Mouse (Mus musculus) hindbrain, embryonic 16.5 days (tissue): ENCODE results near the gene Lrp8. TPM values are rescaled to one million over a fixed set of nuclear protein-coding genes. Genes with fewer than 3 reads are reported as not detected.

Experiments used
- ATAC-seq: fragments of 200-750 bp; cut with Nextera tagmentation; 2 replicates; pipeline ENCODE4 v1.8.0; 2017; ENCODE audit warnings: moderate TSS enrichment, moderate library complexity
- H3K27ac ChIP-seq: fragments of 300-500 bp; sonication (generic); 2 replicates; pipeline ENCODE4 v1.5.1; 2014; ENCODE audit warnings: low read depth, mild to moderate bottlenecking, control low read depth, low read length, moderate library complexity
- H3K27me3 ChIP-seq: fragments of 300-500 bp; sonication (generic); replicated peaks from 2 replicates; pipeline ENCODE4 v1.6.1; 2014; ENCODE audit warnings: low read length; ENCODE audit not compliant: control insufficient read depth, insufficient read depth
- H3K36me3 ChIP-seq: fragments of 300-500 bp; sonication (generic); 2 replicates; pipeline ENCODE4 v1.6.1; 2014; ENCODE audit warnings: mild to moderate bottlenecking, low read length, moderate library complexity, mixed read lengths; ENCODE audit not compliant: control insufficient read depth, insufficient read depth
- H3K4me1 ChIP-seq: fragments of 300-500 bp; sonication (generic); 2 replicates; pipeline ENCODE4 v1.6.1; 2014; ENCODE audit warnings: low read depth, low read length; ENCODE audit not compliant: control insufficient read depth, insufficient read depth
- H3K4me2 ChIP-seq: fragments of 300-500 bp; sonication (generic); 2 replicates; pipeline ENCODE4 v1.6.1; 2014; ENCODE audit warnings: mild to moderate bottlenecking, low read length, control low read depth, moderate library complexity
- H3K4me3 ChIP-seq: fragments of 300-500 bp; sonication (generic); 2 replicates; pipeline ENCODE4 v1.5.1; 2014; ENCODE audit warnings: mild to moderate bottlenecking, low read length, control low read depth, moderate library complexity
- H3K9ac ChIP-seq: fragments of 300-500 bp; sonication (generic); 2 replicates; pipeline ENCODE4 v1.6.1; 2014; ENCODE audit warnings: low read depth, mild to moderate bottlenecking, control low read depth, low read length, moderate library complexity
- H3K9me3 ChIP-seq: fragments of 300-500 bp; sonication (generic); 2 replicates; pipeline ENCODE4 v1.6.1; 2014; ENCODE audit warnings: mild to moderate bottlenecking, low read length, moderate library complexity; ENCODE audit not compliant: control insufficient read depth
- WGBS: fragments of 180-500 bp; shearing (Covaris S2); extraction: QIAGEN DNeasy Blood & Tissue Kit; methylation state at CpG from one replicate; pipeline ENCODE4 v1.1.7; 2014; 5-methylcytosine and 5-hydroxymethylcytosine counted together
- polyA plus RNA-seq: library from polyadenylated mRNA; unstranded; fragments of >200 nt; fragmentation: Nextera tagmentation; extraction: Ambion mirVana; gene quantifications from 2 replicates; pipeline ENCODE4 v1.2.1, GENCODE M21; 2015

Lrp8 gene
- polyA plus RNA-seq, 1 experiment from 2014 or later, result 23.8 TPM

- Histone ChIP-seq H3K4me2 (no peak overlapping the region), H3K36me3 (no peaks in the 10 kb centered on the region), H3K9me3 (no peaks in the 10 kb centered on the region), H3K27ac (no peak overlapping the region), H3K4me3 (no peak overlapping the region), H3K9ac (no peak overlapping the region), H3K27me3 (no peaks in the 10 kb centered on the region), H3K4me1 (peaks cover 7% of the 10 kb centered on the region; the same call in 1 of the 2 replicates)
- 84% methylated on average over 2 of the region's 2 CpGs for WGBS
- no peak for ATAC-seq
These were observed 118.3 kb downstream of the Lrp8 start for GRCm38 (mm10) chr4:107920336-107920735.

GRCm38 (mm10) chr4:107921152-107921695 lies 119.2 kb downstream of the Lrp8 start:
- Histone ChIP-seq H3K4me2 (no peak overlapping the region), H3K4me1 (peaks cover 7% of the 10 kb centered on the region; the same call in 1 of the 2 replicates), H3K36me3 (no peaks in the 10 kb centered on the region), H3K27ac (no peak overlapping the region), H3K4me3 (no peak overlapping the region), H3K27me3 (no peaks in the 10 kb centered on the region), H3K9me3 (no peaks in the 10 kb centered on the region), H3K9ac (no peak overlapping the region)
- 75% methylated on average over 8 of the region's 8 CpGs for WGBS
- no peak for ATAC-seq

- no peak overlapping the region for H3K9ac ChIP-seq
- ATAC-seq, result no peak
These were observed 119.9 kb downstream of the Lrp8 start for GRCm38 (mm10) chr4:107921952-107922351.

GRCm38 (mm10) chr4:107923145-107923802 lies 121.2 kb downstream of the Lrp8 start, which contains the start of gene Cpt2:
Gene Cpt2 (minus strand): TSS chr4:107923610.
- peak; percentile 91 for ATAC-seq
- no peaks in the 10 kb centered on the region for H3K9me3 ChIP-seq
- under 1% methylated on average over 35 of the region's 38 CpGs for WGBS

More at GRCm38 (mm10) chr4:107921952-107922351, 119.9 kb downstream of the Lrp8 start:
- Histone ChIP-seq H3K4me2 (peak overlapping the region; percentile 2), H3K27me3 (no peaks in the 10 kb centered on the region), H3K4me3 (no peak overlapping the region), H3K4me1 (peaks cover 7% of the 10 kb centered on the region; the same call in 1 of the 2 replicates), H3K36me3 (no peaks in the 10 kb centered on the region), H3K27ac (no peak overlapping the region), H3K9me3 (no peaks in the 10 kb centered on the region)
- WGBS, result 58% methylated on average over 4 of the region's 4 CpGs

GRCm38 (mm10) chr4:107923803-107924194 lies 121.7 kb downstream of the Lrp8 start:
- H3K36me3 ChIP-seq, result no peaks in the 10 kb centered on the region
- H3K4me1 ChIP-seq, result peaks cover 7% of the 10 kb centered on the region; the same call in 1 of the 2 replicates
- no peaks in the 10 kb centered on the region for H3K9me3 ChIP-seq
- H3K9ac ChIP-seq, result peak overlapping the region; percentile 79; the same call in 1 of the 2 replicates
- ATAC-seq, result no peak
- peak overlapping the region; percentile 69 for H3K4me3 ChIP-seq
- WGBS, result 48% methylated on average over 7 of the region's 7 CpGs
- H3K27ac ChIP-seq, result no peak overlapping the region
- H3K27me3 ChIP-seq, result no peaks in the 10 kb centered on the region
- H3K4me2 ChIP-seq, result peak overlapping the region; percentile 72

More at GRCm38 (mm10) chr4:107923145-107923802, 121.2 kb downstream of the Lrp8 start, which contains the start of gene Cpt2:
- peak within 1 kb of the TSS; percentile 69 for H3K4me3 ChIP-seq
- no peaks in the 10 kb centered on the region for H3K27me3 ChIP-seq
- peak within 1 kb of the TSS; percentile 58; the same call in 1 of the 2 replicates for H3K27ac ChIP-seq
- peak within 1 kb of the TSS; percentile 79 for H3K9ac ChIP-seq
- H3K4me1 ChIP-seq, result peaks cover 7% of the 10 kb centered on the region; the same call in 1 of the 2 replicates
- peak within 1 kb of the TSS; percentile 72 for H3K4me2 ChIP-seq
- no peaks in the 10 kb centered on the region for H3K36me3 ChIP-seq

Other genes with a start within 250 kb of the Lrp8 start
- gene Dmrtb1, start 118.0 kb upstream of the Lrp8 start, polyA plus RNA-seq, result 10.9 and 15.8 TPM in 2 replicates
- gene Magoh, start 77.5 kb downstream of the Lrp8 start, polyA plus RNA-seq, result 87.7 and 88.8 TPM in 2 replicates
- gene 0610037L13Rik, start 87.6 kb downstream of the Lrp8 start, polyA plus RNA-seq, result 95.5 and 98.6 TPM in 2 replicates
- 16.3 and 19.1 TPM in 2 replicates for gene Cpt2, start 121.3 kb downstream of the Lrp8 start, polyA plus RNA-seq
- gene Slc1a7, start 166.1 kb downstream of the Lrp8 start, polyA plus RNA-seq, result 0.18 TPM in 1 of 2 replicates, not detected in the other